9 mouse cellular contexts compared by ENCODE assay signal in genomic region chr9:102722750-102723149, GRCm38 (mm10). TPM values are rescaled to one million over a fixed set of nuclear protein-coding genes. Genes with fewer than 3 reads are reported as not detected.
DNase-seq lines count a peak whose midpoint lies in the region; ATAC-seq and TF ChIP-seq lines count a peak whose summit lies in the region.
"Had no signal": no experiment of that assay in that cellular context is flagged by ENCODE, and none has a peak within 500 bp of the region (broad histone marks: within the 10 kb centered on the region; RNA-seq: fewer than 3 reads in every experiment).

No protein-coding gene starts in this region.

- no peak for TF ChIP-seq CTCF in liver, postnatal 0 days (IDR thresholded peaks at IDR 0.05; ENCODE audit: low read depth)

- TF ChIP-seq EP300 in liver, postnatal 0 days (IDR thresholded peaks at IDR 0.05; ENCODE audit: low read depth): no peak

- WGBS in heart, embryonic 10.5 days: 80% methylated on average over 4 of the region's 4 CpGs
- 89% methylated on average over 4 of the region's 4 CpGs for WGBS in hindbrain, embryonic 10.5 days
- 50% methylated on average over 4 of the region's 4 CpGs for WGBS in liver, postnatal 0 days (ENCODE audit: insufficient replicate concordance)

- H3K36me3 ChIP-seq in heart, embryonic 10.5 days: peaks cover 74% of the 10 kb centered on the region
- peaks cover 80% of the 10 kb centered on the region for H3K36me3 ChIP-seq in hindbrain, embryonic 10.5 days
- peaks cover 42% of the 10 kb centered on the region for H3K36me3 ChIP-seq in liver, postnatal 0 days (replicated peaks; ENCODE audit: insufficient read depth, low read length)

- no peak for DNase-seq in heart, embryonic 10.5 days (ENCODE audit: low spot score)
- no peak for DNase-seq in heart, postnatal 25 days (ENCODE audit: low spot score)
- no peak for DNase-seq in hindbrain, embryonic 10.5 days (ENCODE audit: low spot score)
- DNase-seq in liver, postnatal 0 days: no peak
- no peak for DNase-seq in urinary bladder, postnatal 10 days (ENCODE audit: low spot score)
- DNase-seq in cerebellum, postnatal 4 days (ENCODE audit: low spot score in 2 of 2): no peak
- no peak for DNase-seq in ovary, postnatal 14 days (ENCODE audit: low spot score)
- DNase-seq: gastrocnemius, postnatal 25 days had no signal

- no peaks in the 10 kb centered on the region for H3K27me3 ChIP-seq in heart, embryonic 10.5 days (ENCODE audit: insufficient read depth, poor library complexity, severe bottlenecking)
- no peaks in the 10 kb centered on the region for H3K27me3 ChIP-seq in hindbrain, embryonic 10.5 days (ENCODE audit: insufficient read depth, poor library complexity, severe bottlenecking)
- H3K27me3 ChIP-seq in liver, postnatal 0 days (ENCODE audit: insufficient read depth, low read length): 0 out of 2 replicates have a peak, but pooled peaks cover 6% of the 10 kb centered on the region

- no peak overlapping the region for H3K4me3 ChIP-seq in heart, embryonic 10.5 days
- H3K4me3 ChIP-seq in brown adipose tissue, adult 24 weeks (ENCODE audit: insufficient read depth, low read depth, low read length): peak overlapping the region; percentile 86
- H3K4me3 ChIP-seq in hindbrain, embryonic 10.5 days: peak overlapping the region; percentile 84; the same call in 1 of the 2 replicates
- no peak overlapping the region for H3K4me3 ChIP-seq in liver, postnatal 0 days (ENCODE audit: low read depth, low read length)

- peaks cover 84% of the 10 kb centered on the region for H3K4me1 ChIP-seq in heart, embryonic 10.5 days
- peaks cover 35% of the 10 kb centered on the region for H3K4me1 ChIP-seq in brown adipose tissue, adult 24 weeks (ENCODE audit: control insufficient read depth, insufficient read depth, insufficient read length, low read length)
- peaks cover 91% of the 10 kb centered on the region for H3K4me1 ChIP-seq in hindbrain, embryonic 10.5 days (replicated peaks)
- H3K4me1 ChIP-seq in liver, postnatal 0 days (ENCODE audit: insufficient read depth): peaks cover 75% of the 10 kb centered on the region

- intact Hi-C loops in heart, postnatal 25 days (cut with DNase I): no loop called here

- H3K9me3 ChIP-seq in heart, embryonic 10.5 days: no peaks in the 10 kb centered on the region
- no peaks in the 10 kb centered on the region for H3K9me3 ChIP-seq in hindbrain, embryonic 10.5 days
- H3K9me3 ChIP-seq in liver, postnatal 0 days (ENCODE audit: low read length): no peaks in the 10 kb centered on the region

- H3K4me2 ChIP-seq in liver, postnatal 0 days (ENCODE audit: low read depth, low read length): no peak overlapping the region

- H3K9ac ChIP-seq in liver, postnatal 0 days (replicated peaks): no peak overlapping the region

- H3K27ac ChIP-seq in heart, embryonic 10.5 days: peak overlapping the region; percentile 100
- H3K27ac ChIP-seq in brown adipose tissue, adult 24 weeks (replicated peaks; ENCODE audit: low read depth, low read length): peak overlapping the region; percentile 97
- H3K27ac ChIP-seq in hindbrain, embryonic 10.5 days: peak overlapping the region; percentile 69; the same call in 1 of the 2 replicates
- H3K27ac ChIP-seq in liver, postnatal 0 days (ENCODE audit: low read depth): peak overlapping the region; percentile 51

- ATAC-seq in liver, postnatal 0 days: no peak

RNA-seq across cellular contexts. Expression of gene Amotl2, which starts 6.3 kb away (rescaled TPM):
- polyA plus RNA-seq in heart, embryonic 10.5 days (2016; fragmentation: Nextera tagmentation; extraction: Ambion mirVana): 52.5 and 54.8 TPM in 2 replicates
- 10 to 100 TPM; 56.4 to 59.5 TPM for total RNA-seq in heart, postnatal 25 days (2021)
- 33.0 and 42.2 TPM in 2 replicates for polyA plus RNA-seq in brown adipose tissue, adult 24 weeks (2012; ENCODE audit: insufficient read depth, insufficient read length, missing spikeins)
- 67.6 and 70.1 TPM in 2 replicates for polyA plus RNA-seq in hindbrain, embryonic 10.5 days (2016; fragmentation: Nextera tagmentation; extraction: Ambion mirVana)
- 5.7 and 6.5 TPM in 2 replicates for polyA plus RNA-seq in liver, postnatal 0 days (2015; fragmentation: Nextera tagmentation; extraction: Ambion mirVana)

Comparison
In these comparisons a context has a peak if more than half of its experiments do, and no peak if none do; other contexts are left out.
1. H3K4me3 ChIP-seq: peak in brown adipose tissue, adult 24 weeks (single experiment) and hindbrain, embryonic 10.5 days (single experiment); none in heart, embryonic 10.5 days (single experiment) and liver, postnatal 0 days (single experiment).
2. Peak in every context shown above with its lines, with median percentiles within 50 percentile points of each other: H3K27ac ChIP-seq.